Mouse (Mus musculus) heart, embryonic 14.5 days (tissue): ENCODE data around the gene Pgc. TPM values are rescaled to one million over a fixed set of nuclear protein-coding genes. Genes with fewer than 3 reads are reported as not detected.

Source experiments
- ATAC-seq: fragments of 200-750 bp; cut with Nextera tagmentation; 2 replicates; pipeline ENCODE4 v1.8.0; 2017; ENCODE audit warnings: low read depth, moderate TSS enrichment; ENCODE audit not compliant: insufficient number of reproducible peaks, insufficient read depth, low FRiP score
- H3K27ac ChIP-seq, 2 experiments: fragments of 200-500 bp in 1 of 2; fragments of 300-500 bp in 1 of 2; sonication (generic) in 1 of 2; replicated peaks in 1 of 2; 2 replicates each; pipeline ENCODE4 v1.5.1; 2012 to 2014; ENCODE audit warnings: low read depth in 2 of 2, low read length in 2 of 2, control low read depth in 1 of 2, mild to moderate bottlenecking in 1 of 2, mixed read lengths in 1 of 2; ENCODE audit not compliant: control insufficient read depth in 1 of 2, insufficient read depth in 1 of 2
- H3K27me3 ChIP-seq: fragments of 300-500 bp; sonication (generic); 2 replicates; pipeline ENCODE4 v1.6.1; 2014; ENCODE audit warnings: mild to moderate bottlenecking, low read length, control low read depth; ENCODE audit not compliant: control insufficient read depth, insufficient read depth
- H3K36me3 ChIP-seq: fragments of 300-500 bp; sonication (generic); 2 replicates; pipeline ENCODE4 v1.6.1; 2014; ENCODE audit warnings: mild to moderate bottlenecking, control low read depth, low read length, mixed read lengths; ENCODE audit not compliant: control insufficient read depth, insufficient read depth
- H3K4me1 ChIP-seq, 2 experiments: fragments of 200-500 bp in 1 of 2; fragments of 300-500 bp in 1 of 2; sonication (generic) in 1 of 2; 2 replicates each; pipeline ENCODE4 v1.6.1; 2012 to 2014; ENCODE audit warnings: low read length in 2 of 2, control low read depth in 1 of 2, mixed read lengths in 1 of 2; ENCODE audit not compliant: control insufficient read depth in 2 of 2, insufficient read depth in 2 of 2
- H3K4me2 ChIP-seq: fragments of 300-500 bp; sonication (generic); 2 replicates; pipeline ENCODE4 v1.6.1; 2014; ENCODE audit warnings: mild to moderate bottlenecking, low read length
- H3K4me3 ChIP-seq, 2 experiments: fragments of 200-500 bp in 1 of 2; fragments of 300-500 bp in 1 of 2; sonication (generic) in 1 of 2; 2 replicates each; pipeline ENCODE4 v1.5.1; 2012 to 2014; ENCODE audit warnings: low read length in 2 of 2, mild to moderate bottlenecking in 2 of 2, control low read depth in 1 of 2, low read depth in 1 of 2, moderate library complexity in 1 of 2; ENCODE audit not compliant: control insufficient read depth in 1 of 2, insufficient read depth in 1 of 2
- H3K9ac ChIP-seq: fragments of 300-500 bp; sonication (generic); 2 replicates; pipeline ENCODE4 v1.6.1; 2014; ENCODE audit warnings: mild to moderate bottlenecking, low read length
- H3K9me3 ChIP-seq: fragments of 300-500 bp; sonication (generic); 2 replicates; pipeline ENCODE4 v1.6.1; 2016; ENCODE audit warnings: low read length, control low read depth; ENCODE audit not compliant: control insufficient read depth
- WGBS: fragments of 180-500 bp; shearing (Covaris S2); extraction: QIAGEN DNeasy Blood & Tissue Kit; methylation state at CpG from one replicate; pipeline ENCODE4 v1.1.7; 2014; 5-methylcytosine and 5-hydroxymethylcytosine counted together
- polyA plus RNA-seq: library from polyadenylated mRNA; unstranded; fragments of >200 nt; fragmentation: Nextera tagmentation; extraction: Ambion mirVana; gene quantifications from 2 replicates; pipeline ENCODE4 v1.2.1, GENCODE M21; 2014

Pgc gene
- polyA plus RNA-seq, 1 experiment from 2014 or later = 0.15 TPM

DNA sequence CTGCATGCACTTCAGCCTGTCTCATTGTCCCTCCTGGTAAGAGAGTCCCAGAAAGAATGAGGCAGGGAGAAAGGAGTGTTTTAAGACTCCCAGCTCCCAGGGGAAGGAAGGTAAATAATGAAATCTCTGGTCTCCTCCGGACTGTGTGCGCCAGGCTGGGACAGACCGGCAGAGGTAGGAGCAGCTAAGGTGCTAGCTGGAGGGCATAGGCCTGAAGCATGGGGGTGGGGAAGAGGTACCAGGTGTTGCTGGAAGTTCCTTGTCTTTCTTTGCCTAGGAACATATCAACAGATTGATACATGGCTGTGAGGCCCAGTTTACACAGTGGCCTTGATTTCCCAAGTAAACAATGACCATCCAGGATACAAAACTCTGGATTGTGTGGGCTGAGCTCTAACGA is 17.7 kb upstream of the Pgc start:
- no peaks in the 10 kb centered on the region; the same call in 1 of the 2 replicates for H3K27me3 ChIP-seq
- no peak overlapping the region for H3K9ac ChIP-seq
- no peak overlapping the region for H3K4me3 ChIP-seq
- ATAC-seq = no peak
- H3K4me2 ChIP-seq = no peak overlapping the region
- no peaks in the 10 kb centered on the region for H3K36me3 ChIP-seq
- peaks cover 3 to 4% of the 10 kb centered on the region in 2 experiments; a peak in 1 of 4 replicates for H3K4me1 ChIP-seq
- WGBS = 64% methylated on average over 4 of the region's 4 CpGs
- H3K9me3 ChIP-seq = no peaks in the 10 kb centered on the region
- H3K27ac ChIP-seq = no peak overlapping the region

DNA sequence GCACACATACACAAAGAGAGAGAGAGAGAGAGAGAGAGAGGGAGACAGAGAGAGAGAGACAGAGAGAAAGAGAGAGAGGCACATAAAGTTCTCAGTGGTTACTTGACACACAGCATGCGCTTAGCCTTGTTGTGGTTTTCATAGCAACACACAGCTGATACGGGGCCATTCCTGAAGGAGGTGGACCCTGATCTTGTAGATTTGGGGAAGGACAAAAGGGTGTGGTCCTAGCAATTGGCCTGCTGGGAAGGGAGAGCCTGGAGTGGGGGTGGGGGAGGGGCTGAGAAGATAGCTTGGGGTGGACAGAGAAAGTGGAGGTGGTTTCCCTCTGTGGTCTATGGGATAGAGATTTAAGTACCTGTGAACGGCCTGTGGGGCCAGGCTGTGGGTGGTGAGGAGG is 16.6 kb upstream of the Pgc start:
- Histone ChIP-seq H3K4me1 (peaks cover 3 to 4% of the 10 kb centered on the region in 2 experiments; a peak in 1 of 4 replicates), H3K4me3 (no peak overlapping the region), H3K36me3 (no peaks in the 10 kb centered on the region), H3K27me3 (no peaks in the 10 kb centered on the region; the same call in 1 of the 2 replicates), H3K4me2 (no peak overlapping the region), H3K9me3 (no peaks in the 10 kb centered on the region), H3K9ac (no peak overlapping the region), H3K27ac (no peak overlapping the region)
- no peak for ATAC-seq
- 53% methylated on average over 3 of the region's 3 CpGs for WGBS

DNA sequence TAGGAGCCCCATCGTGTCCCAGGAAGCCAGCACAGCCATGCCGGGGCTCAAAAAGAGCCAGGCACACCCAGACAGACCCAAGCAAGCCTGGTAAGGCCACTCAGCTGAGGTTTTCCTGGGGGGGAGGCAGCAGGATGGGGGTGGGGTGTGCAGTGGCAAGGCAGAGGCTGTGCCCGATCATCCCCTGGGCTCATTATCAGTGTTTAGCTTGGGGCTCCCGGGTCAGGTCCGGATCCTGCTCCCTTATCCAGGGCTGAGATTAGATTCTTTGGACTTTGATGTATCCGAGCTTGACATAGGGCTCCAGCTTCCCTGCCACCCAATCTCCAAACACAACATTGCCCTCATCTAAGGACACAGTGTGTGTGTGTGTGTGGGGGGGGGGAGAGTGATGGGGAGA is 14.8 kb upstream of the Pgc start:
- Histone ChIP-seq H3K27me3 (no peaks in the 10 kb centered on the region; the same call in 1 of the 2 replicates), H3K36me3 (no peaks in the 10 kb centered on the region), H3K4me3 (no peak overlapping the region), H3K27ac (no peak overlapping the region), H3K4me2 (no peak overlapping the region), H3K9me3 (no peaks in the 10 kb centered on the region), H3K4me1 (peaks cover 2 to 4% of the 10 kb centered on the region in 2 experiments; a peak in 1 of 4 replicates), H3K9ac (no peak overlapping the region)
- no peak for ATAC-seq
- WGBS = 19% methylated on average over 6 of the region's 6 CpGs

DNA sequence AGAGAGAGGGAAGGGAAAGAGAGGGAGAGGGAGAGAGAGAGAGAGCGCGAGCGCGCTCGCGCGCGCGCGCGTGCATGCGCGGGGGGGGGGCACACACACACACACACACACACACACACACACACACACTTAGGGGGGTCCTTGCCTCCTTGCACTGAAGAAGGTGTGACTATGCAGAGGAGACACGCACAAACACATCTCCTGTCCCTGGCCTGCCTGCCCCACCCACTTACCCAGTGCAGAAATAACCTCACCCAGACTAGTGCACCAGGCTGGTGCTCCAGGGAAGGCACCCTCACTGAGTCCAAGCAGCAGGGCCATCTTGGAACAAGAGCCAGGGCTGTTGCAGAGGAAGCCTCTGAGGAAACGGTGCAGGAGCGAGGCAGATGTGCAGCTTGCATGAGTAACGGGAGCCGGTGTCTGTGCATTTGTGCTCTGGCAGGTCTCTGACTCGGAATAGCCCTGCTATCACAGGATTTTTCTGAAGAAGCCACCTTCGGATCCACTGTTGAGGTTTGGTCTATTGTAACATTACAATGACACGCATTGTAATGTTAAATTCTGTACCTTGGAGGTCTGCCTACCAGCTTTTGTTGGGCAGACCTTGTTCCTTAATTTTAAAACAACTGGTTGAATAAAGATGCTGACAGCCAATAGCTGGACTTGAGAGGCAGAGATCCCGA is 13.6 kb upstream of the Pgc start:
- Histone ChIP-seq H3K4me2 (no peak overlapping the region), H3K27me3 (no peaks in the 10 kb centered on the region), H3K36me3 (no peaks in the 10 kb centered on the region), H3K4me3 (no peak overlapping the region), H3K9me3 (no peaks in the 10 kb centered on the region), H3K9ac (no peak overlapping the region), H3K4me1 (peaks cover 2 to 4% of the 10 kb centered on the region in 2 experiments; a peak in 1 of 4 replicates), H3K27ac (no peak overlapping the region)
- WGBS = 55% methylated on average over 9 of the region's 22 CpGs
- no peak for ATAC-seq

DNA sequence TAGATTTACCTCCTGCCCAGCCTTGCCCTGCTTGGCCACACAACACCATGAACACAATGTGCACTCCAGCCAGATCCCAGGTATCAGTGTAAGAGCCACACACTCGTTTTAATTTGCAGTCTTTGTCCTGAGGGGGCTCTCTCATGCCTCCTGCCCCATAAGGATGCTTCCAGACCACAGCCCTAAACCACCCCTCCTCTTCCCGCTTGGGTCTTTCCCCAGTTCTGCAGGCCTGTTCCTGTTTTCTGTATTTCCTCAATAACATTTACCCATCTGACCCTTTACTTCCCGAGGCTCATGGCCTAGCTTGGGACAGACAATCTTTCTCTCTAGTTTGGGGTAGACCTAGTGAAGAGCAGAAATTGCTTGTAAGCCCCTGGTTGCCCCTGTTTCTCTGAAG is 11.6 kb upstream of the Pgc start:
- 55% methylated on average over 3 of the region's 3 CpGs for WGBS
- H3K4me3 ChIP-seq = no peak overlapping the region
- H3K4me1 ChIP-seq = peaks cover 2 to 4% of the 10 kb centered on the region in 2 experiments; a peak in 1 of 4 replicates
- no peaks in the 10 kb centered on the region for H3K27me3 ChIP-seq
- ATAC-seq = no peak
- H3K9ac ChIP-seq = no peak overlapping the region
- no peak overlapping the region for H3K27ac ChIP-seq
- H3K9me3 ChIP-seq = no peaks in the 10 kb centered on the region
- no peaks in the 10 kb centered on the region for H3K36me3 ChIP-seq
- no peak overlapping the region for H3K4me2 ChIP-seq

DNA sequence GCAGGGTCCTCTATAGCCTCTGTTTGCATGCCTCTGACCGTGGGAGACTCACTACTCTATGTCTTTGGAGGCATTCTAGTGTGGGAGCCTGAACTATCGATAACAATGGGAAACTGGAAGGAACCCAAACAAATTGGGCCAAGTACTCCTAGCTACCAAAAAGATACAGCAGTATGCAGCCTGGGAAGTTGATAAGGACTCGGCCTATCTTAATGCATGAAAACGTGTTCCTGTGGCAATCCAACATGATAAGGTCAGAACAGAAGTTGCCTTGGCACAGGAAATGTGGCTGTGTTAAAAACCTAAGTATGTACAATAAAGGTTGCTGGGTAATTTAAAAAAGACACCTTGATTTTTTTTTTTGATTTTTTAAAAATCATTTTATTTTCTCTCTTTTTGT is 5.5 kb upstream of the Pgc start:
- Histone ChIP-seq H3K9ac (no peak overlapping the region), H3K4me1 (peaks cover 0 to under 1% of the 10 kb centered on the region in 2 experiments; a peak in 2 of 4 replicates), H3K4me2 (no peak overlapping the region), H3K36me3 (no peaks in the 10 kb centered on the region), H3K9me3 (no peaks in the 10 kb centered on the region), H3K27ac (no peak overlapping the region), H3K27me3 (no peaks in the 10 kb centered on the region), H3K4me3 (no peak overlapping the region)
- 34% methylated on average over 4 of the region's 4 CpGs for WGBS
- ATAC-seq = no peak

DNA sequence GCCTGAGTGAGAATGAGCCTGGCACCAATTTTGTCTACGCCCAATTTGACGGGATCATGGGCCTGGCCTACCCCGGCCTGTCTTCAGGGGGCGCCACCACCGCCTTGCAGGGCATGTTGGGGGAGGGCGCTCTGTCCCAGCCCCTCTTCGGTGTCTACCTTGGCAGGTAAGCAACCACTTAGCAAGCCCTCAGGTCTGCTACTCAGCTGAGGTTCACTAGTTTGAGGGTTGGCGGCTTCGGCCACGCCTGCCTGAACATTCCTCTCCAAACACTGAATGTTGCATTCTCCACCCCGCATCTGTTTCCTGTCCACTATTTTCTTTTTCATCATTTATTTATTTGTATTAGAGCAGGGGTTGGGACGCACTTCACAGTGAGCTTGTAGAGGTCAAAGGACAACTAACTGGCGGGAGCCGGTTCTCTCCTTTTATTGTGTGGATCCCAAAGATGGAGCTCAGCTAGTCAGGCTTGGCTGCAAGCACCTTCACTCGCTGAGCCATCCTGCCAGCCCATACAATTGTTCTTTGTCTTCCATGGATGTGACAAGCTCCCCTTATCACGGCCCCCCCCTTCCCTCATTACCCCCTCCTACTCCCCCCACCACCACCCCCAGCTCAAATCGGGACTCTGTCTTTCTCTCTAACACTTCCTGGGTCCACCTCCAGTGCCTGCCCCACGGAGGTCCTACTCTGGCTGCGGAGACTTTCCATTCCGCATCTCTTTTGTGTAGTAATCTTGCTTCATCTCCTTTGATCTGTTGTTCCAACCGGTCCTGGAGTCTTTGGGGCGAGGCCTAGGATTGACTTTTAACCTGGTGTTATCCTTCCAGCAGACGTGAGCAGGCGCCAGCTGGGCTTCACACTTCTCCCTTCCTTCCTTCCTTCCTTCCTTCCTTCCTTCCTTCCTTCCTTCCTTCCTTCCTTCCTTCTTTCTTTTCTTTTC is 4.3 kb downstream of the Pgc start:
- no peak overlapping the region for H3K27ac ChIP-seq
- no peaks in the 10 kb centered on the region for H3K36me3 ChIP-seq
- 57% methylated on average over 24 of the region's 24 CpGs for WGBS
- H3K9me3 ChIP-seq = no peaks in the 10 kb centered on the region
- ATAC-seq = no peak
- no peaks in the 10 kb centered on the region for H3K27me3 ChIP-seq
- no peak overlapping the region for H3K4me2 ChIP-seq
- no peak overlapping the region for H3K9ac ChIP-seq
- no peaks in the 10 kb centered on the region; a peak in 1 of 4 replicates for H3K4me1 ChIP-seq
- H3K4me3 ChIP-seq = no peak overlapping the region
